Mouse (Mus musculus) right cerebral cortex, postnatal 4 days (tissue): ENCODE results near the gene Palmd.

Experiments used
- DNase-seq: peaks from one replicate; pipeline ENCODE4 v3.0.0-alpha.2; 2022

The Palmd gene

GRCm38 (mm10) chr3:116968540-116968997 is at the start of gene Palmd:
Gene Palmd (minus strand): TSS chr3:116968987.
- DNase-seq: peak; percentile 56

- no peak for DNase-seq
Measured at GRCm38 (mm10) chr3:117010182-117010581, 41.4 kb upstream of the Palmd start.

- DNase-seq: no peak
Measured at GRCm38 (mm10) chr3:117007340-117007739, 38.6 kb upstream of the Palmd start.

GRCm38 (mm10) chr3:117006636-117007035 is 37.8 kb upstream of the Palmd start:
- no peak for DNase-seq

- DNase-seq: no peak
Measured at GRCm38 (mm10) chr3:117003379-117003778, 34.6 kb upstream of the Palmd start.

- no peak for DNase-seq
Measured at GRCm38 (mm10) chr3:117001686-117002485, 33.1 kb upstream of the Palmd start.

- DNase-seq: no peak
Measured at GRCm38 (mm10) chr3:116993011-116993410, 24.2 kb upstream of the Palmd start.

GRCm38 (mm10) chr3:116991180-116991579 is 22.4 kb upstream of the Palmd start:
- DNase-seq: no peak

GRCm38 (mm10) chr3:116988221-116988620 is 19.4 kb upstream of the Palmd start:
- no peak for DNase-seq

- DNase-seq: no peak
Measured at GRCm38 (mm10) chr3:116986451-116986850, 17.7 kb upstream of the Palmd start.

GRCm38 (mm10) chr3:116985741-116986140 is 17.0 kb upstream of the Palmd start:
- no peak for DNase-seq

- DNase-seq: no peak
Measured at GRCm38 (mm10) chr3:116985042-116985455, 16.3 kb upstream of the Palmd start.

- no peak for DNase-seq
Measured at GRCm38 (mm10) chr3:116981811-116982575, 13.2 kb upstream of the Palmd start.

GRCm38 (mm10) chr3:116969786-116970185 is 999 bp upstream of the Palmd start:
- DNase-seq: no peak

GRCm38 (mm10) chr3:116969003-116969402 is 216 bp upstream of the Palmd start:
- DNase-seq: no peak

GRCm38 (mm10) chr3:116967967-116968366 is 820 bp downstream of the Palmd start, which contains the start of gene 4930455H04Rik:
Gene 4930455H04Rik (plus strand): TSS chr3:116968267.
- no peak for DNase-seq

GRCm38 (mm10) chr3:116967436-116967835 is 1.4 kb downstream of the Palmd start:
- no peak for DNase-seq

GRCm38 (mm10) chr3:116966800-116967199 is 2.0 kb downstream of the Palmd start:
- no peak for DNase-seq

- peak; percentile 11 for DNase-seq
Measured at GRCm38 (mm10) chr3:116966225-116966624, 2.6 kb downstream of the Palmd start.

- peak; percentile 12 for DNase-seq
Measured at GRCm38 (mm10) chr3:116964426-116964825, 4.4 kb downstream of the Palmd start.

GRCm38 (mm10) chr3:116963213-116963612 is 5.6 kb downstream of the Palmd start:
- no peak for DNase-seq

- DNase-seq: no peak
Measured at GRCm38 (mm10) chr3:116961354-116962142, 7.2 kb downstream of the Palmd start.

- DNase-seq: no peak
Measured at GRCm38 (mm10) chr3:116960414-116960813, 8.4 kb downstream of the Palmd start.
